Comparison of ENCODE assay signal across 16 mouse cellular contexts in the genomic region with DNA sequence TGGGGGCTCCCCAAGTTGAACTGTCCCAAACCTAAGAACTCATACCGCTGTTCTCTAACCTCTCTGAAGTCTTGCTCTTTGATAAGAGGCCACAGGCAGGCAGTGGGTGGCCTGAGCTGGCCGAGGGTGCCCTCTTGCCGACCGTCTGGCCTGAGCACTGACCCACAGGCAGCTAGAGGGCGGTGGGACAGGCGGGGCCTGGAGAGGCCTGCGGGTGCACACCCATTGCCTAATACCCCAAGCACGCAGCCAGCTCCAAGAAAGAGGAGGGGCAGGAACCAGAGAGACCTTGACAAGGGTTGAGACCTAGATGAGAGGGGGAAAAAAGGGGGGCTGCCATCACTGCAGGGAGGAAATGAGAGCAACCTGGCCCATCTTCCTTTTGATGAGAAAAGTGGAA. TPM values are rescaled to one million over a fixed set of nuclear protein-coding genes. Genes with fewer than 3 reads are reported as not detected.
DNase-seq lines count a peak whose midpoint lies in the region; ATAC-seq and TF ChIP-seq lines count a peak whose summit lies in the region.
"Had no signal": no experiment of that assay in that cellular context is flagged by ENCODE, and none has a peak within 500 bp of the region (broad histone marks: within the 10 kb centered on the region; RNA-seq: fewer than 3 reads in every experiment).

No protein-coding gene starts in this region.

- no peak overlapping the region for H3K27ac ChIP-seq in hindbrain, embryonic 11.5 days (ENCODE audit: low read depth, low read length)
- H3K27ac ChIP-seq in hindbrain, postnatal 0 days, result no peak overlapping the region
- no peak overlapping the region for H3K27ac ChIP-seq in liver, embryonic 11.5 days (ENCODE audit: low read depth, low read length)
- H3K27ac ChIP-seq: midbrain, embryonic 10.5 days; neural tube, embryonic 12.5 days had no signal

- H3K36me3 ChIP-seq in hindbrain, embryonic 11.5 days (ENCODE audit: control insufficient read depth, insufficient read depth, low read length), result no peaks in the 10 kb centered on the region
- H3K36me3 ChIP-seq in hindbrain, postnatal 0 days (ENCODE audit: insufficient read depth, low read length), result no peaks in the 10 kb centered on the region
- no peaks in the 10 kb centered on the region for H3K36me3 ChIP-seq in liver, embryonic 11.5 days (ENCODE audit: control insufficient read depth, insufficient read depth, low read length)
- H3K36me3 ChIP-seq: midbrain, embryonic 10.5 days; neural tube, embryonic 12.5 days had no signal

- no peak overlapping the region for H3K4me2 ChIP-seq in hindbrain, embryonic 11.5 days (replicated peaks; ENCODE audit: low read depth, low read length)
- H3K4me2 ChIP-seq in hindbrain, postnatal 0 days (ENCODE audit: low read depth, low read length), result no peak overlapping the region
- no peak overlapping the region for H3K4me2 ChIP-seq in liver, embryonic 11.5 days
- H3K4me2 ChIP-seq: neural tube, embryonic 12.5 days had no signal

- ATAC-seq in hindbrain, embryonic 11.5 days (ENCODE audit: low FRiP score), result no peak
- ATAC-seq in hindbrain, postnatal 0 days, result no peak
- ATAC-seq in liver, embryonic 11.5 days (replicated peaks; ENCODE audit: low FRiP score), result no peak
- ATAC-seq: intestine, embryonic 16.5 days had no signal

- H3K4me1 ChIP-seq in hindbrain, embryonic 11.5 days (replicated peaks; ENCODE audit: control insufficient read depth, insufficient read depth, low read length), result peaks cover 14% of the 10 kb centered on the region
- H3K4me1 ChIP-seq in hindbrain, postnatal 0 days (ENCODE audit: insufficient read depth, low read length), result peaks cover 5% of the 10 kb centered on the region; the same call in 1 of the 2 replicates
- H3K4me1 ChIP-seq in liver, embryonic 11.5 days (replicated peaks; ENCODE audit: control insufficient read depth, insufficient read depth, low read length), result peaks cover 10% of the 10 kb centered on the region

- 0 out of 2 replicates have a peak overlapping the region, but pooled peaks have one; percentile 8 for H3K4me3 ChIP-seq in hindbrain, embryonic 11.5 days (ENCODE audit: low read depth, low read length)
- no peak overlapping the region for H3K4me3 ChIP-seq in hindbrain, postnatal 0 days (ENCODE audit: low read length)
- H3K4me3 ChIP-seq in liver, embryonic 11.5 days (ENCODE audit: low read depth, low read length), result no peak overlapping the region
- H3K4me3 ChIP-seq: neural tube, embryonic 12.5 days had no signal

- no peak for DNase-seq in hindbrain, embryonic 11.5 days (ENCODE audit: low spot score)
- DNase-seq in hindbrain, postnatal 0 days (ENCODE audit: low spot score), result no peak
- DNase-seq in 416B (ENCODE audit: low read depth), result peak; percentile 57
- DNase-seq in adipocyte (ENCODE audit: low spot score), result peak; percentile 25
- peak; percentile 52 for DNase-seq in heart, postnatal 25 days (ENCODE audit: low spot score)
- DNase-seq in embryo, embryonic 9.5 days (ENCODE audit: extremely low spot score), result no peak
- DNase-seq in liver, embryonic 11.5 days (ENCODE audit: low spot score), result no peak
- DNase-seq: cerebellum, postnatal 25 days; lung, adult 2 months; right cerebral cortex, adult 18-20 months had no signal

- 5% methylated on average over 8 of the region's 8 CpGs for WGBS in hindbrain, embryonic 11.5 days
- WGBS in hindbrain, postnatal 0 days, result 6% methylated on average over 8 of the region's 8 CpGs
- 3% methylated on average over 8 of the region's 8 CpGs for WGBS in liver, embryonic 11.5 days

- intact Hi-C loops in heart, postnatal 25 days (cut with DNase I), result no loop called here

- H3K27me3 ChIP-seq in hindbrain, embryonic 11.5 days (ENCODE audit: control insufficient read depth, insufficient read depth, low read length), result peaks cover 81% of the 10 kb centered on the region
- peaks cover 50% of the 10 kb centered on the region for H3K27me3 ChIP-seq in hindbrain, postnatal 0 days (ENCODE audit: insufficient read depth, low read length)
- peaks cover 78% of the 10 kb centered on the region for H3K27me3 ChIP-seq in liver, embryonic 11.5 days (replicated peaks; ENCODE audit: control insufficient read depth, insufficient read depth, low read length)

- no peaks in the 10 kb centered on the region for H3K9me3 ChIP-seq in hindbrain, embryonic 11.5 days (ENCODE audit: control insufficient read depth, low read length)
- no peaks in the 10 kb centered on the region for H3K9me3 ChIP-seq in hindbrain, postnatal 0 days (ENCODE audit: low read length)
- no peaks in the 10 kb centered on the region for H3K9me3 ChIP-seq in liver, embryonic 11.5 days (ENCODE audit: control insufficient read depth, low read length)
- H3K9me3 ChIP-seq: midbrain, embryonic 10.5 days; neural tube, embryonic 12.5 days had no signal

- no peak for TF ChIP-seq CTCF in hindbrain, postnatal 0 days (IDR thresholded peaks at IDR 0.05; ENCODE audit: low read depth)

- H3K9ac ChIP-seq in hindbrain, embryonic 11.5 days (ENCODE audit: low read depth, low read length), result no peak overlapping the region
- H3K9ac ChIP-seq in hindbrain, postnatal 0 days (replicated peaks; ENCODE audit: low read length), result no peak overlapping the region
- no peak overlapping the region for H3K9ac ChIP-seq in liver, embryonic 11.5 days (ENCODE audit: low read depth, low read length)
- H3K9ac ChIP-seq: neural tube, embryonic 12.5 days had no signal

RNA-seq across cellular contexts. Expression of gene Wnt10b, which starts 2.1 kb away (rescaled TPM):
- polyA plus RNA-seq in hindbrain, embryonic 11.5 days (2014; fragmentation: Nextera tagmentation; extraction: Ambion mirVana), result 0.54 and 0.57 TPM in 2 replicates
- 1.4 and 4.5 TPM in 2 replicates for total RNA-seq in hindbrain, postnatal 0 days (2014; rRNA removed)
- 0.29 TPM in 1 of 2 replicates, not detected in the other for polyA plus RNA-seq in hindbrain, postnatal 0 days (2015; fragmentation: Nextera tagmentation; extraction: Ambion mirVana)
- total RNA-seq in heart, postnatal 25 days (2021), result under 1 TPM; 0.34 to 0.57 TPM
- polyA plus RNA-seq in liver, embryonic 11.5 days (2014; fragmentation: Nextera tagmentation; extraction: Ambion mirVana), result not detected in 2 replicates

RNA-seq across cellular contexts. Expression of gene Wnt1, which starts 9.6 kb away (rescaled TPM):
- polyA plus RNA-seq in hindbrain, embryonic 11.5 days (2014; fragmentation: Nextera tagmentation; extraction: Ambion mirVana), result 8.0 and 9.5 TPM in 2 replicates
- total RNA-seq in hindbrain, postnatal 0 days (2014; rRNA removed), result 0.05 TPM in 1 of 2 replicates, not detected in the other
- polyA plus RNA-seq in hindbrain, postnatal 0 days (2015; fragmentation: Nextera tagmentation; extraction: Ambion mirVana), result 0.52 and 0.59 TPM in 2 replicates
- not detected for total RNA-seq in heart, postnatal 25 days (2021)
- polyA plus RNA-seq in liver, embryonic 11.5 days (2014; fragmentation: Nextera tagmentation; extraction: Ambion mirVana), result not detected in 2 replicates
- total RNA-seq: heart, postnatal 14 days; left cerebral cortex, postnatal 10 days had no signal
- polyA plus RNA-seq: intestine, embryonic 16.5 days; large intestine, adult 2 months; lung, adult 2 months had no signal

RNA-seq across cellular contexts. Expression of gene Arf3, which starts 17.1 kb away (rescaled TPM):
- 32.3 and 33.2 TPM in 2 replicates for polyA plus RNA-seq in hindbrain, embryonic 11.5 days (2014; fragmentation: Nextera tagmentation; extraction: Ambion mirVana)
- total RNA-seq in hindbrain, postnatal 0 days (2014; rRNA removed), result 127 TPM in 2 replicates
- 80.7 and 92.9 TPM in 2 replicates for polyA plus RNA-seq in hindbrain, postnatal 0 days (2015; fragmentation: Nextera tagmentation; extraction: Ambion mirVana)
- total RNA-seq in heart, postnatal 25 days (2021), result 10 to 100 TPM; 18.5 to 20.8 TPM
- 25.3 and 25.8 TPM in 2 replicates for polyA plus RNA-seq in liver, embryonic 11.5 days (2014; fragmentation: Nextera tagmentation; extraction: Ambion mirVana)

RNA-seq across cellular contexts. Expression of gene Ddn, which starts 29.2 kb away (rescaled TPM):
- polyA plus RNA-seq in hindbrain, embryonic 11.5 days (2014; fragmentation: Nextera tagmentation; extraction: Ambion mirVana), result 0.35 and 0.60 TPM in 2 replicates
- total RNA-seq in hindbrain, postnatal 0 days (2014; rRNA removed), result 2.7 and 6.5 TPM in 2 replicates
- polyA plus RNA-seq in hindbrain, postnatal 0 days (2015; fragmentation: Nextera tagmentation; extraction: Ambion mirVana), result 0.45 and 0.64 TPM in 2 replicates
- total RNA-seq in heart, postnatal 25 days (2021), result under 1 TPM; 0.21 to 0.59 TPM
- polyA plus RNA-seq in liver, embryonic 11.5 days (2014; fragmentation: Nextera tagmentation; extraction: Ambion mirVana), result 0.12 and 0.16 TPM in 2 replicates
- polyA plus RNA-seq: intestine, embryonic 16.5 days had no signal

RNA-seq across cellular contexts. Expression of gene Prkag1, which starts 51.2 kb away (rescaled TPM):
- 65.9 and 70.6 TPM in 2 replicates for polyA plus RNA-seq in hindbrain, embryonic 11.5 days (2014; fragmentation: Nextera tagmentation; extraction: Ambion mirVana)
- 62.4 and 99.4 TPM in 2 replicates for total RNA-seq in hindbrain, postnatal 0 days (2014; rRNA removed)
- 61.1 and 62.3 TPM in 2 replicates for polyA plus RNA-seq in hindbrain, postnatal 0 days (2015; fragmentation: Nextera tagmentation; extraction: Ambion mirVana)
- 100 to 1,000 TPM in 1 of 2 experiments, 10 to 100 TPM in 1; 90.5 to 103 TPM for total RNA-seq in heart, postnatal 25 days (2021)
- 128 and 140 TPM in 2 replicates for polyA plus RNA-seq in liver, embryonic 11.5 days (2014; fragmentation: Nextera tagmentation; extraction: Ambion mirVana)

Comparison
In these comparisons a context has a peak if more than half of its experiments do, and no peak if none do; other contexts are left out.
1. DNase-seq: peak in 416B (single experiment), adipocyte (single experiment) and heart, postnatal 25 days (single experiment); none in hindbrain, embryonic 11.5 days (single experiment), hindbrain, postnatal 0 days (single experiment), embryo, embryonic 9.5 days (single experiment) and liver, embryonic 11.5 days (single experiment).